Mouse (Mus musculus) layer of hippocampus, adult 9-11 months (tissue): ENCODE results near the gene S100a10.
"Not testable (repeated sequence)": the region's sequence is repeated elsewhere in the genome, so short reads cannot be mapped to it uniquely, and the experiment has no call there.

ENCODE experiments used
- DNase-seq: peaks from one replicate; pipeline ENCODE4 v3.0.0; 2022

Gene S100a10

GRCm38 (mm10) chr3:93581687-93582086 is 26.8 kb downstream of the S100a10 start:
- DNase-seq: no peak

GRCm38 (mm10) chr3:93583056-93583455 is 28.2 kb downstream of the S100a10 start:
- DNase-seq: no peak

- no peak for DNase-seq
Observed at GRCm38 (mm10) chr3:93589629-93590028, 34.7 kb downstream of the S100a10 start.

- no peak for DNase-seq
Observed at GRCm38 (mm10) chr3:93590256-93590655, 35.4 kb downstream of the S100a10 start.

- DNase-seq: no peak
Observed at GRCm38 (mm10) chr3:93592100-93592499, 37.2 kb downstream of the S100a10 start.

- DNase-seq: no peak
Observed at GRCm38 (mm10) chr3:93592976-93593375, 38.1 kb downstream of the S100a10 start.

- no peak for DNase-seq
Observed at GRCm38 (mm10) chr3:93593512-93593911, 38.6 kb downstream of the S100a10 start.

GRCm38 (mm10) chr3:93596632-93597031 is 41.8 kb downstream of the S100a10 start:
- no peak for DNase-seq

- peak; percentile 32 for DNase-seq
Observed at GRCm38 (mm10) chr3:93597221-93597913, 42.5 kb downstream of the S100a10 start.

- DNase-seq: no peak
Observed at GRCm38 (mm10) chr3:93597970-93598369, 43.1 kb downstream of the S100a10 start.

- DNase-seq: no peak
Observed at GRCm38 (mm10) chr3:93600206-93600605, 45.3 kb downstream of the S100a10 start.

- no peak for DNase-seq
Observed at GRCm38 (mm10) chr3:93601903-93602302, 47.0 kb downstream of the S100a10 start.

GRCm38 (mm10) chr3:93608970-93609369 is 54.1 kb downstream of the S100a10 start:
- not testable (repeated sequence) for DNase-seq
